Mouse (Mus musculus): ENCODE measurements around the gene Rabgap1l.

DNA sequence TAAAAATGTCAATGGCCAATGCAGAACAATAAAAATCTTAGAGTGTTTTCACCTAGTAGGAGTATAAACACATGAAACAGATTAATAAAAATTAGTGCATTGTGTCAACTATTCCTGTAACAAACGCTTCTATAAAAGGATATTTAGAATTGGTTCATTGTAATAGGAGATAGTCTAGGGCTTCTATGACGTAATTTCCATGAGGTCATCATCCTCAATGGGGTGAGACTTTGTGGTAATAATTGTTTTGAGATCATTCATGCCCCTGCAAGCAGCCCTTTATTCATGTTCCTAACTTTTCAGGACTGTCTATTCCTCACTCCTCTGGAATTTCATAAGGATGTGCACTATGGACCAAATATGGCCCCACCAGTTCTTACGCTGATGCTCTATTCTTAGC is 495.3 kb downstream of the Rabgap1l start:
- TF ChIP-seq CTCF (IDR thresholded peaks at IDR 0.05; ENCODE audit: borderline replicate concordance, extremely low read depth, insufficient read depth, insufficient read length) (no peak), POLR2A (IDR thresholded peaks at IDR 0.05; ENCODE audit: borderline replicate concordance, extremely low read depth, insufficient read depth, insufficient read length, poor library complexity, severe bottlenecking) (no peak)

Data from brain, embryonic 14.5 days (tissue).